Mouse (Mus musculus) heart, adult 2 months (tissue): Measurements from ENCODE around the gene Iqcm. TPM values are rescaled to one million over a fixed set of nuclear protein-coding genes. Genes with fewer than 3 reads are reported as not detected.

Experiments
- DNase-seq, 2 experiments: peaks; one replicate each; pipeline ENCODE4 v3.0.0; 2021
- H3K27ac ChIP-seq: fragments of 200-600 bp; 2 replicates; pipeline ENCODE4 v1.8.1; 2022
- H3K27me3 ChIP-seq: fragments of 200-500 bp; 2 replicates; pipeline ENCODE4 v1.6.1; 2012; ENCODE audit warnings: mild to moderate bottlenecking, low read length, inconsistent platforms, mixed read lengths; ENCODE audit not compliant: control insufficient read depth, insufficient read depth
- H3K36me3 ChIP-seq: fragments of 200-500 bp; 2 replicates; pipeline ENCODE4 v1.6.1; 2012; ENCODE audit warnings: low read length, inconsistent platforms; ENCODE audit not compliant: control insufficient read depth, insufficient read depth
- H3K4me1 ChIP-seq: fragments of 200-500 bp; 2 replicates; pipeline ENCODE4 v1.6.1; 2011; ENCODE audit warnings: low read length; ENCODE audit not compliant: control insufficient read depth, insufficient read depth
- H3K4me3 ChIP-seq: fragments of 200-600 bp; 2 replicates; pipeline ENCODE4 v1.8.1; 2022
- H3K79me2 ChIP-seq: fragments of 200-500 bp; replicated peaks from 2 replicates; pipeline ENCODE4 v1.6.1; 2012; ENCODE audit warnings: mild to moderate bottlenecking, inconsistent platforms, low read length, moderate library complexity, mixed read lengths; ENCODE audit not compliant: control insufficient read depth, insufficient read depth
- H3K9ac ChIP-seq: fragments of 200-500 bp; 2 replicates; pipeline ENCODE4 v1.6.1; 2012; ENCODE audit warnings: low read depth, mild to moderate bottlenecking, control low read depth, inconsistent platforms, low read length, mixed read lengths
- CTCF ChIP-seq: fragments of 200-600 bp; IDR thresholded peaks from 2 replicates; pipeline ENCODE4 v1.8.1; 2022; ENCODE audit warnings: antibody characterized with exemption, mild to moderate bottlenecking, moderate library complexity
- EP300 ChIP-seq: fragments of 200-500 bp; IDR thresholded peaks from 2 replicates; pipeline ENCODE4 v1.6.1; 2011; ENCODE audit warnings: low read depth, low read length, control low read depth; ENCODE audit not compliant: insufficient read depth
- POLR2A ChIP-seq: fragments of 200-500 bp; IDR thresholded peaks from 2 replicates; pipeline ENCODE4 v1.6.1; 2011; ENCODE audit warnings: mild to moderate bottlenecking, low read depth, low read length, control low read depth; ENCODE audit not compliant: insufficient read depth
- WGBS: fragments of 180-500 bp; shearing (Covaris S2); methylation state at CpG from one replicate; pipeline ENCODE4 v1.1.7; 2018; 5-methylcytosine and 5-hydroxymethylcytosine counted together
- intact Hi-C: fragments of 180-260 bp; cut with DNase I; formaldehyde crosslinking; loops from one replicate; pipeline ENCODE4 v1.15.1; 2025
- polyA plus RNA-seq: library from polyadenylated mRNA; depleted of rRNA; stranded (reverse); fragments of >200 nt; gene quantifications from 2 replicates; pipeline ENCODE4 v1.2.3, GENCODE M21; 2012
- total RNA-seq, 2 experiments: library from RNA; stranded (reverse); gene quantifications; 2 replicates each; pipeline ENCODE4 v1.2.3; 2021

Iqcm gene
- total and polyA plus RNA-seq, 3 experiments: not detected

DNA sequence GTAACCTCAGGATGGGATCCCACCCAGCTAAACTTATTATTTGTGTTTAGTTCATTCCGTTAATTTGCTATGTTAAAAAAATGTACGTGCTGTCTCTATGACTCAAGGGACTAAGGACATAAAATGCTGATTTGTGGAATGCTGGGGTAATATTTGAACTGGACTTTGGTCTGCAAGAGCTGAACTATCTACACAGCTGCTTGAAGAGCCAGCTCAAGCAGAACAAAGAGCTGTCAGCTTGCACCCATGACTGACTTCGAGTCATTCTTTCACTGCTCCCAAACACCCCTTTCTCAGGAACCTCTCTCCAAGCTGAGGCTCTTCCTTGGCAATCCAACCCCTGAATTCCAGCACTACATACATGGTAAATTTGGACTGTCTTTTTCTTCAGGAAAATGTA is 65.3 kb downstream of the Iqcm start:
- WGBS: 75% methylated on average over 3 of the region's 3 CpGs
- intact Hi-C loops: no loop called here
- Histone ChIP-seq H3K27me3 (no peaks in the 10 kb centered on the region), H3K4me1 (no peaks in the 10 kb centered on the region), H3K27ac (no peak overlapping the region), H3K36me3 (no peaks in the 10 kb centered on the region), H3K4me3 (no peak overlapping the region), H3K79me2 (no peaks in the 10 kb centered on the region), H3K9ac (no peak overlapping the region)
- DNase-seq: no peak
- TF ChIP-seq EP300 (no peak), POLR2A (no peak), CTCF (no peak)

DNA sequence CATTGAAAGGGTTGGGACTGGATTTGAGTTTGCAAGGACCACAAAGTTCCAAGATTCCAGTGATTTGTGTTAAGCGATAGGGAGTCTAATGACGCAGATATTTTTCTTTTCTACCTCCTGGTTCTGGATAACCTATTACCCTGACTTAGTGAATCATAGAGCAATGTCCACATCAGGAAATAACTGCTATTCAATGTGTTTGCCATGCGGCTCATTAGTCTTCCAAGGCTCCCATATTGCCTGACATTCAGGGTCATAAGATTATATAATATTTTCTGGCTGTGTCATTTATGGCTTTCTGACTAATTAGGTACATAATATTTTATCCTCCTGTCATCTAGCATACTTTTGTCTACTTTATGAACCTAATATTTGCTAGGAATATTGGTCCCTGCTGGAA is 100.8 kb downstream of the Iqcm start:
- Histone ChIP-seq H3K79me2 (no peaks in the 10 kb centered on the region), H3K4me1 (no peaks in the 10 kb centered on the region), H3K9ac (no peak overlapping the region), H3K36me3 (no peaks in the 10 kb centered on the region), H3K4me3 (no peak overlapping the region), H3K27me3 (no peaks in the 10 kb centered on the region), H3K27ac (no peak overlapping the region)
- WGBS: 81% methylated on average over 3 of the region's 3 CpGs
- intact Hi-C loops: no loop called here
- no peak for DNase-seq
- TF ChIP-seq EP300: no peak
- no peak for TF ChIP-seq CTCF
- TF ChIP-seq POLR2A: no peak

DNA sequence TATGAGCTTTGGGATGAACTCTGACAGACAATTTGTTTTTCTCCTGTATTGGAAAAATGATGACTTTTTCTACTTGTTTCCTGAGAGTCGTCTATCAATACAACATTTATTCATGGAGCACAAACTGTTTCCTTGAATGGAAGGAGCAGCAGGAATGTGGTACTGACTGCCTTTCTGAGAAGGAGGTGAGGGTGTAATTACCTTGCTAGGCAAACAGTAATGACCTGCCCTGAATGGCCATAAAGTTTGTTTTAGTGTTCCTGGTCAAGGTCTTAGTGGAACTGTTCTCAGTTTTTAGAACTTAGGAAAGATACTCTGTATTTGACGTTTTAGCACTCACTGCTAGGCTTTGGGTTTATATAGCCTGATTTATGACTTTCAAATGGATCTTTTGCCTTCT is 147.8 kb downstream of the Iqcm start:
- WGBS: 67% methylated on average over 2 of the region's 2 CpGs
- Histone ChIP-seq H3K4me1 (no peaks in the 10 kb centered on the region), H3K79me2 (no peaks in the 10 kb centered on the region), H3K9ac (no peak overlapping the region), H3K36me3 (no peaks in the 10 kb centered on the region), H3K27me3 (no peaks in the 10 kb centered on the region), H3K27ac (no peak overlapping the region), H3K4me3 (no peak overlapping the region)
- intact Hi-C loops: no loop called here
- no peak for DNase-seq
- TF ChIP-seq EP300 (no peak), CTCF (no peak), POLR2A (no peak)

DNA sequence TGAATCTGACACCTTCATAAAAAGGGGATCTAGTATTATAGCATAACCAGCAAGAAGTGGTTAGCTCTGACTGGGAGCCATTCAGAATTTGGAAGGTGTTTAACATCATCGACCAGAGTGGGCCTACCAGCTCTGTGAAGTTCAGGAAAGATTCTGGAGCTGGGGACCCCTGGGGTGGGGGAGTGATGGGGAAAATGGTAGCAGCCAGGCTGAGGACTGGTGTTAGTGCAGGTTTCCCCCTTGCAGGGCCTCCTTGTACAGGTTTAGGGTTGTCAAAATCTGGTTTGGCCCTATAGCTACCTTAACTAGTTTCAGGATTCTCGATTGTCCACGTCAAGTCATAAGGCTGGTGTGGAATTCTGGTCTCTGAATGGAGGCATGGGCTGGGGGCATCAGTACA is 194.5 kb downstream of the Iqcm start:
- Histone ChIP-seq H3K36me3 (no peaks in the 10 kb centered on the region), H3K79me2 (no peaks in the 10 kb centered on the region), H3K27ac (no peak overlapping the region), H3K9ac (no peak overlapping the region), H3K4me1 (no peaks in the 10 kb centered on the region), H3K27me3 (no peaks in the 10 kb centered on the region), H3K4me3 (no peak overlapping the region)
- no peak for DNase-seq
- WGBS: 70% methylated on average over 3 of the region's 3 CpGs
- intact Hi-C loops: no loop called here
- TF ChIP-seq POLR2A: no peak
- no peak for TF ChIP-seq EP300
- no peak for TF ChIP-seq CTCF

DNA sequence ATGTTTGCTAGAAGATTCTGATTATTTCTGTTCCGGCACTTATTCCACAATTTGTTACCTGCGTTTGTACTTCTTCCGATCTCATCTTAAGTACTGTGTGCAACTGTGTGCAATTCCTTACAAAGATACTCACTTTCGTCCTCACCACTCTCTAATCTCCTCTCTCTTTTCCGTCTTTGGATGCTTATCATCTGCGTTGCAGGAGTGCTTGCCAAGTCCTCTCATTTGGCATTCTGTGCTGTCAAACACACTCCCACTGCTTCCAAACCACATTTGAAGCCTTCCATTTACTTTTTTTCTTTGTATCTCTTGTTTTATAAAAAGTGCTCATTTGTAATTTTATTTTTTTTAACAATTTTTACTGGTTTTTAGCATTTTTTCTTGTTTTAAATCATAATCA is 210.8 kb downstream of the Iqcm start:
- no peaks in the 10 kb centered on the region for H3K79me2 ChIP-seq
- no peaks in the 10 kb centered on the region for H3K27me3 ChIP-seq
- no peak for DNase-seq
- no peak overlapping the region for H3K27ac ChIP-seq
- TF ChIP-seq CTCF (no peak), POLR2A (no peak), EP300 (no peak)
- H3K4me3 ChIP-seq: no peak overlapping the region
- no peaks in the 10 kb centered on the region for H3K36me3 ChIP-seq
- H3K9ac ChIP-seq: no peak overlapping the region
- 61% methylated on average over 6 of the region's 6 CpGs for WGBS
- intact Hi-C loops: no loop called here
- H3K4me1 ChIP-seq: no peaks in the 10 kb centered on the region

DNA sequence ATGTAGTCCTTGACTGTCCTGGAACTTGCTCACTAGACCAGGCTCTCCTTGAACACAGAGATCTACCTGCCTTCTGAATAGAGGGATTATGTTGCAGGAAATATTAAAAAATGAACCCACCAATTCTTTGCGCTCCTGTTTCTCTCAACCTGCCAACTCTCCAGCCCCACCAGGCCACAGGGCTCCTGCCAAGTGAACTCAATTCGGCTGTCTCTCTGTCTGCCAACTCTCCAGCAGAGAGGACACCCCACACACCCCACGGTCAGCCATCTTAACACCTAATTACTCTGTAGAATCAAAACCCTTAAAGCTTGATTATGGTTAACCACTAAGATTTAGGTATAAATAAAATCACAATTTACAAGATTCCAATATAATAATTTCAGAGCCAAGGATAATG is 298.1 kb downstream of the Iqcm start:
- Histone ChIP-seq H3K27ac (no peak overlapping the region), H3K9ac (no peak overlapping the region), H3K27me3 (no peaks in the 10 kb centered on the region), H3K4me1 (no peaks in the 10 kb centered on the region), H3K36me3 (no peaks in the 10 kb centered on the region), H3K4me3 (no peak overlapping the region), H3K79me2 (no peaks in the 10 kb centered on the region)
- TF ChIP-seq CTCF (no peak), POLR2A (no peak), EP300 (no peak)
- intact Hi-C loops: no loop called here
- 73% methylated on average over 3 of the region's 3 CpGs for WGBS
- DNase-seq: no peak
